Mouse (Mus musculus) neutrophil, adult 5-6 weeks (primary cell): ENCODE results near the gene Cdkn2b. TPM values are rescaled to one million over a fixed set of nuclear protein-coding genes. Genes with fewer than 3 reads are reported as not detected.

Source experiments
- ATAC-seq: fragments of 151-379, 151-347 bp; 2 replicates; pipeline ENCODE4 v1.8.0; 2017; ENCODE audit warnings: mild to moderate bottlenecking, moderate TSS enrichment; ENCODE audit not compliant: insufficient number of reproducible peaks, poor library complexity, low FRiP score, severe bottlenecking; ENCODE audit errors: extremely low read depth
- total RNA-seq: library from RNA; stranded (forward); fragments of 200-1000 nt; gene quantifications from 2 replicates; pipeline ENCODE4 v1.2.3, GENCODE M21; 2017

Gene Cdkn2b
- total RNA-seq, 1 experiment from 2014 or later = not detected

GRCm38 (mm10) chr4:89294486-89295440, 16.1 kb downstream of the Cdkn2b start, which contains the start of gene Cdkn2a:
Gene Cdkn2a (minus strand): TSS chr4:89294653.
- 0 out of 2 replicates have a peak, but pooled peaks have one; percentile 26 for ATAC-seq

- no peak for ATAC-seq
These were observed 16.8 kb downstream of the Cdkn2b start for GRCm38 (mm10) chr4:89294091-89294485.

- ATAC-seq = no peak
These were observed 17.3 kb downstream of the Cdkn2b start for GRCm38 (mm10) chr4:89293516-89293915.

GRCm38 (mm10) chr4:89289028-89289427, 21.8 kb downstream of the Cdkn2b start:
- ATAC-seq = no peak

GRCm38 (mm10) chr4:89286566-89286965, 24.3 kb downstream of the Cdkn2b start:
- ATAC-seq = no peak

- no peak for ATAC-seq
These were observed 25.2 kb downstream of the Cdkn2b start for GRCm38 (mm10) chr4:89285688-89286087.

GRCm38 (mm10) chr4:89282661-89283060, 28.2 kb downstream of the Cdkn2b start:
- ATAC-seq = no peak

GRCm38 (mm10) chr4:89282036-89282566, 28.7 kb downstream of the Cdkn2b start:
- ATAC-seq = 0 out of 2 replicates have a peak, but pooled peaks have one; percentile 30

- ATAC-seq = no peak
These were observed 29.6 kb downstream of the Cdkn2b start for GRCm38 (mm10) chr4:89281236-89281635.

- no peak for ATAC-seq
These were observed 31.2 kb downstream of the Cdkn2b start for GRCm38 (mm10) chr4:89279641-89280040.

GRCm38 (mm10) chr4:89277381-89277940, 33.4 kb downstream of the Cdkn2b start:
- no peak for ATAC-seq

GRCm38 (mm10) chr4:89276669-89277219, 34.1 kb downstream of the Cdkn2b start:
- no peak for ATAC-seq

- ATAC-seq = no peak
These were observed 34.8 kb downstream of the Cdkn2b start for GRCm38 (mm10) chr4:89275811-89276584.

- no peak for ATAC-seq
These were observed 35.9 kb downstream of the Cdkn2b start for GRCm38 (mm10) chr4:89274829-89275548.

GRCm38 (mm10) chr4:89274006-89274405, 36.8 kb downstream of the Cdkn2b start:
- no peak for ATAC-seq

GRCm38 (mm10) chr4:89273585-89273984, 37.3 kb downstream of the Cdkn2b start:
- ATAC-seq = no peak

- no peak for ATAC-seq
These were observed 37.8 kb downstream of the Cdkn2b start for GRCm38 (mm10) chr4:89272961-89273540.
